Mouse (Mus musculus) bone marrow, adult 2 months (tissue): Measurements from ENCODE around the gene Amh. TPM values are rescaled to one million over a fixed set of nuclear protein-coding genes. Genes with fewer than 3 reads are reported as not detected.
"Not testable (repeated sequence)": the region's sequence is repeated elsewhere in the genome, so short reads cannot be mapped to it uniquely, and the experiment has no call there.

Experiments used
- H3K27ac ChIP-seq: fragments of 200-500 bp; 2 replicates; pipeline ENCODE4 v1.5.1; 2012; ENCODE audit warnings: low read depth, mild to moderate bottlenecking, control low read depth, inconsistent platforms, low read length; ENCODE audit not compliant: control insufficient read depth, poor library complexity, insufficient read depth
- H3K4me1 ChIP-seq: fragments of 200-500 bp; 2 replicates; pipeline ENCODE4 v1.6.1; 2011; ENCODE audit warnings: low read length; ENCODE audit not compliant: control insufficient read depth, insufficient read depth
- H3K4me3 ChIP-seq: fragments of 200-500 bp; replicated peaks from 2 replicates; pipeline ENCODE3; 2011; ENCODE audit warnings: mild to moderate bottlenecking, low read depth, low read length, control low read depth; ENCODE audit not compliant: control insufficient read depth
- CTCF ChIP-seq: fragments of 200-500 bp; IDR thresholded peaks from 2 replicates; pipeline ENCODE4 v1.5.1; 2011; ENCODE audit warnings: low read length, control low read depth; ENCODE audit not compliant: control insufficient read depth, insufficient read depth
- POLR2A ChIP-seq: fragments of 200-500 bp; IDR thresholded peaks from 2 replicates; pipeline ENCODE4 v1.6.1; 2011; ENCODE audit warnings: low read depth, mild to moderate bottlenecking, control low read depth, low read length, borderline replicate concordance; ENCODE audit not compliant: control insufficient read depth
- WGBS: fragments of 180-500 bp; shearing (Covaris S2); methylation state at CpG from one replicate; pipeline ENCODE4 v1.1.7; 2018; 5-methylcytosine and 5-hydroxymethylcytosine counted together
- polyA plus RNA-seq: library from polyadenylated mRNA; stranded (reverse); fragments of >200 nt; gene quantifications from 2 replicates; pipeline ENCODE4 v1.2.4, GENCODE M21; 2011; ENCODE audit warnings: low replicate concordance; ENCODE audit not compliant: missing spikeins, insufficient read depth, insufficient read length

Gene Amh
- polyA plus RNA-seq, 1 experiment: 3.0 TPM

DNA sequence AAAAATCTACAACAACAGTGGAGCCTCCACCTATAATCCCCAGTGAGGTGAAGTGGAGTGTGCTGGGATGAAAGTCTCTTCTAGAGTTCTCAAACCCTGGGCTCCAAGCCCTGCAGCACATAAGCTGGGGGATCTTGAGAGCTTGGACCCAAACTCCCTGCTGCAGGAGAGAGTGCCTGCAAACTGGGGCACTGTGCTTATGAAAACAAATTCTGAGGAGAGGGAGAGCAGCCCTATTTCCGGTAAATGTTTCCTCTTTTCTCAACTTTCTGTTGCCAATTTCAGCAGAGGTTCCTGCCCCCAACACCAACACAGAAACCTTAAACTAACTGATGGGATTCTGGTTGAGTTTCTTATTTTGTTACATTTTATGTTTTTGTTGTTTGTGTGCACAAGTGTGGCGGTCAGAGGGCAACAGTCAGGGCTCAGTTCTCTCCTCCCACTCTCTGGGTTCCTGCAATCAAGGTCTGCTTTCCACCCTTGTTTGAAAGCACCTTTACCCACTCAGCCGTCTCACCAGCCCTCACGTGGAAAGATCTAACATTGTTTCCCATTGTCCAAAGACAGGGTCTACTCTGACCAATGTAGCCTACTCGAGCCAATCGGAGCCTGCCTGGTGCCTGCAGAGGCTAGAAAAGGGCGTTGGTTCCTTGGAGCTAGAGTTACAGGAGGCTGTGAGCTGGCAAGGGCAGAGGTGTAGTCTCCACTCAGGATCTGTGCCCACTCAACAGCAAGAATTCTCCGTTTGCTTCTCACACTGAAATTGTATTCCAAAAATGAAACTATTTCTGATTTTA lies 19.0 kb downstream of the Amh start:
- H3K27ac ChIP-seq: peak overlapping the region; percentile 88
- TF ChIP-seq POLR2A: no peak
- peak overlapping the region; percentile 18 for H3K4me3 ChIP-seq
- 4% methylated on average over 8 of the region's 8 CpGs for WGBS
- H3K4me1 ChIP-seq: peaks cover 6% of the 10 kb centered on the region

GRCm38 (mm10) chr10:80824827-80825226 lies 19.8 kb downstream of the Amh start:
- H3K4me3 ChIP-seq: no peak overlapping the region
- peak overlapping the region; percentile 88; the same call in 1 of the 2 replicates for H3K27ac ChIP-seq
- H3K4me1 ChIP-seq: peaks cover 6% of the 10 kb centered on the region
- WGBS: 16% methylated on average over 2 of the region's 2 CpGs
- TF ChIP-seq CTCF (no peak), POLR2A (no peak)

GRCm38 (mm10) chr10:80826151-80827062 lies 21.4 kb downstream of the Amh start, which contains the start of gene Oaz1:
Oaz1 (plus strand) TSS chr10:80826656.
- peak; percentile 81 for TF ChIP-seq POLR2A
- no peak for TF ChIP-seq CTCF
- Histone ChIP-seq H3K27ac (peak within 1 kb of the TSS; percentile 94), H3K4me1 (peaks cover 6% of the 10 kb centered on the region), H3K4me3 (peak within 1 kb of the TSS; percentile 88)
- under 1% methylated on average over 82 of the region's 82 CpGs for WGBS

DNA sequence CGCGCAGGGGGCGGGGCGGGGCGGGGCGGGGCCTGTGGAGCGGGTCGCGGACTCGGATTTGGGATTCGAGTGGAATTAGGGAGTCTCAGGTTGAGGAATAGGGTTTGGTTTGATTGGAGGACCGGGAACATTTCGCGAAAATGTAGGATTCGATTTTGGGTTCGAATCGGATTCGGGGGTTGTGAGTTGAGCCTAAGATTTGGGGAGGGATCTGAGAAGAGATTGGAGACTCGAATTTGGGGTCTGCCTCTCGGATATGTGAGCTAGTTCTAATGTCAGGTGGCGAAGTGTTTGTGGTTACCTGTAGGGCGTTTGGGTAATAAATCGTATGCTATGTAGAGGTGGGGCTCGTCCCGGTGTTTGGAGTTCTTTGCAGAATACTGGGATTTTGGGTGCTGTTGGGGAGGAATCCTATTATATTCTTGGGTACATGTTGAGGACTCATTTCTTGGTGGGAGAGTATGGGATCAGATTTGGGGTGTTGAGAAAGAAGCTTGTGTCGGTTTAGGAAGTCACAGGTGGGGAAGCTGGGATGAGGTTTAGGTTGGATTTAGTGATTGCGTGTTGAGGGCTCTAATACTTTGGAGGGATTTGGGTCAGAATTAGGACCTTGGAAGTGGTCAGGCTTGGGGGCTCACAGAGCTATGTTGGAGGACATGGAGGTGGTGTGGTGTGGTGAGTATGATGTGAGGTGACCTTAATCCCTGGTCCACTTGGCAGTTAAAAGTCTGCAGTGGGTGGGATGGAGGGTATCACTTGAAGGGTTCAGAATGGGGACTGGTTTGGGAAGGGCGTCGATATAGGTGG lies 22.2 kb downstream of the Amh start:
- peak overlapping the region; percentile 88 for H3K4me3 ChIP-seq
- no peak for TF ChIP-seq CTCF
- no peak for TF ChIP-seq POLR2A
- WGBS: 2% methylated on average over 29 of the region's 29 CpGs
- peaks cover 6% of the 10 kb centered on the region for H3K4me1 ChIP-seq
- H3K27ac ChIP-seq: peak overlapping the region; percentile 94; the same call in 1 of the 2 replicates

DNA sequence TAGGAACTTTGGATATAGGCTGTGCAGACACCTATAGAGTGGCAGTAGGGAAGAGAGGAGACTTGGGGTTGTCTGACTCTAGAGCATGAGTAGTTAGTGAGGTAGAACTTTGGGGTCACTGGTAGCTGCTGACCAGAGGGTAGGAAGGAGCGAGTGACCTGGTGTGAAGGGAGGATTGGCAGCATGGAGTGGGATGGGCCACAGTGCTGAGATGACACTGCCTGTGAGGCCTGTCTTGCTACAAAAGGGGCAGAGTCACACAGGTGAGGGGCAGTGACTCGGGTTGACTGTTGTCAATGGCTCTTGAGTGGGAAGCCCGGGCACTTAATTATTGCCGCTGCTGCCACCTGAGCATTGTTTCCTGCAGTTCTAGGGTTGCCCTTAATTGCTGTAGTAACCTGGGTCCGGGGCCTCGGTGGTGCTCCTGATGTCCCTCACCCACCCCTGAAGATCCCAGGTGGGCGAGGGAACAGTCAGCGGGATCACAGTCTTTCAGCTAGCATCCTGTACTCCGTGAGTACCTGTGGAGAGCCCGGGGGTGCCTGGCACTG lies 22.9 kb downstream of the Amh start:
- H3K4me1 ChIP-seq: peaks cover 6% of the 10 kb centered on the region
- TF ChIP-seq POLR2A (no peak), CTCF (no peak)
- no peak overlapping the region for H3K27ac ChIP-seq
- peak overlapping the region; percentile 88 for H3K4me3 ChIP-seq
- 50% methylated on average over 10 of the region's 10 CpGs for WGBS

DNA sequence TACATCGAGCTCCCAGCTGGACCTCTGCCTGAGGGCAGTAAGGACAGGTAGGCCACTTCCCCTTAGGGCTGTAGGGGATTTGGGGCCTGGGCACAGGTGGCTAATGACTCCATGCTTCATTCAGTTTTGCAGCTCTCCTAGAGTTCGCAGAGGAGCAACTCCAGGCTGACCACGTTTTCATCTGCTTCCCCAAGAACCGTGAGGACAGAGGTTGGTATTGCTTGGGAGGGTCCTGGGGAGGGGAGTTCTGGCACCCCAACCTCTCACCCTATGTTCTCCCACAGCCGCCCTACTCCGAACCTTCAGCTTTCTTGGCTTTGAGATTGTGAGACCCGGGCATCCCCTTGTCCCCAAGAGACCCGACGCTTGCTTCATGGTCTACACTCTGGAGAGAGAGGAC lies 23.5 kb downstream of the Amh start:
- not testable (repeated sequence) for H3K4me3 ChIP-seq, H3K27ac ChIP-seq, H3K4me1 ChIP-seq
- 76% methylated on average over 9 of the region's 9 CpGs for WGBS

- TF ChIP-seq CTCF (no peak), POLR2A (no peak)
- no peak overlapping the region for H3K27ac ChIP-seq
- H3K4me1 ChIP-seq: peaks cover 5% of the 10 kb centered on the region
- 62% methylated on average over 1 of the region's 1 CpGs for WGBS
- H3K4me3 ChIP-seq: no peak overlapping the region
These were observed 24.6 kb downstream of the Amh start for GRCm38 (mm10) chr10:80829359-80830278.
